Mouse (Mus musculus): ENCODE results near the gene Myo1a. TPM values are rescaled to one million over a fixed set of nuclear protein-coding genes. Genes with fewer than 3 reads are reported as not detected.

Myo1a gene
- total and polyA plus RNA-seq, 2 experiments from 2014 or later = 0.04 TPM; not detected in 1

DNA sequence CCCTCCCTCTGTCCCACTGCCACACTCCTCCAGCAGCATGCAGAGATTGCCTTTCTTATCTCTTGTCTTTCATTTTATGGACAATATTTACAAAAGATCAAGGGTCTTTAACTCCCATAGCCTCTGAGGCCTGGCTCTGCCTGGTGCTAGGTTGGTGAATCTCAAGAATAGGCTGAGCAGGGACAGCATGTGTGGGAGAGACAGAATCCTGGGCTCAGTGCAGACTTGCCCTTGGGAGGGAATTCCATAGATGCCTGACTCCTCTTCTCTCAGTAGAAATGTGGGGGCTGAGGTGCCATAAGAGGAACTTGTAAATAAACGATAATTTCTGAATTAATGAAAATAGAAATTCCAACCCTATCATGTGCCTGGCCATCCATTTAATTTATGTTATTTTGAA lies 61.6 kb downstream of the Myo1a start:
- Histone ChIP-seq H3K9me3 (replicated peaks; ENCODE audit: control insufficient read depth, low read length) (no peaks in the 10 kb centered on the region), H3K36me3 (replicated peaks; ENCODE audit: control insufficient read depth, insufficient read depth, low read length) (no peaks in the 10 kb centered on the region), H3K27me3 (ENCODE audit: control insufficient read depth, insufficient read depth, low read length) (no peaks in the 10 kb centered on the region), H3K4me1 (ENCODE audit: control insufficient read depth, insufficient read depth) (no peaks in the 10 kb centered on the region), H3K9ac (replicated peaks; ENCODE audit: low read depth, low read length) (no peak overlapping the region), H3K27ac (ENCODE audit: low read depth) (no peak overlapping the region), H3K4me3 (ENCODE audit: low read depth, low read length) (no peak overlapping the region), H3K4me2 (ENCODE audit: low read depth, low read length) (no peak overlapping the region)
- no peak for ATAC-seq (ENCODE audit: insufficient read depth, low read depth)
- no peak for DNase-seq (ENCODE audit: low spot score)
- 50% methylated on average over 1 of the region's 1 CpGs for WGBS
- TF ChIP-seq EP300 (IDR thresholded peaks at IDR 0.05; ENCODE audit: low read depth) = no peak
- no peak for TF ChIP-seq CTCF (IDR thresholded peaks at IDR 0.05; ENCODE audit: low read depth)

Other genes starting within 250 kb of the Myo1a start
- gene Stac3, start 203.5 kb upstream of the Myo1a start, total RNA-seq (2014; rRNA removed; ENCODE audit: low replicate concordance) = 0.08 TPM in 1 of 2 replicates, not detected in the other
- 0.30 TPM in 1 of 2 replicates, not detected in the other for gene Stac3, start 203.5 kb upstream of the Myo1a start, polyA plus RNA-seq (2015; fragmentation: Nextera tagmentation; extraction: Ambion mirVana)
- gene Ndufa4l2, start 190.2 kb upstream of the Myo1a start, total RNA-seq (2014; rRNA removed; ENCODE audit: low replicate concordance) = 43.8 and 68.3 TPM in 2 replicates
- 46.4 and 47.6 TPM in 2 replicates for gene Ndufa4l2, start 190.2 kb upstream of the Myo1a start, polyA plus RNA-seq (2015; fragmentation: Nextera tagmentation; extraction: Ambion mirVana)
- 109 and 161 TPM in 2 replicates for gene Shmt2, start 182.7 kb upstream of the Myo1a start, total RNA-seq (2014; rRNA removed; ENCODE audit: low replicate concordance)
- 47.9 and 51.5 TPM in 2 replicates for gene Shmt2, start 182.7 kb upstream of the Myo1a start, polyA plus RNA-seq (2015; fragmentation: Nextera tagmentation; extraction: Ambion mirVana)
- gene Nxph4, start 170.6 kb upstream of the Myo1a start, total RNA-seq (2014; rRNA removed; ENCODE audit: low replicate concordance) = not detected in 2 replicates
- 0.41 and 0.49 TPM in 2 replicates for gene Nxph4, start 170.6 kb upstream of the Myo1a start, polyA plus RNA-seq (2015; fragmentation: Nextera tagmentation; extraction: Ambion mirVana)
- gene Lrp1, start 84.0 kb upstream of the Myo1a start, total RNA-seq (2014; rRNA removed; ENCODE audit: low replicate concordance) = 37.0 and 65.9 TPM in 2 replicates
- 15.4 and 15.7 TPM in 2 replicates for gene Lrp1, start 84.0 kb upstream of the Myo1a start, polyA plus RNA-seq (2015; fragmentation: Nextera tagmentation; extraction: Ambion mirVana)
- gene Stat6, start 62.2 kb upstream of the Myo1a start, total RNA-seq (2014; rRNA removed; ENCODE audit: low replicate concordance) = 38.1 and 42.3 TPM in 2 replicates
- gene Stat6, start 62.2 kb upstream of the Myo1a start, polyA plus RNA-seq (2015; fragmentation: Nextera tagmentation; extraction: Ambion mirVana) = 24.0 and 24.6 TPM in 2 replicates
- gene Nemp1, start 38.3 kb upstream of the Myo1a start, total RNA-seq (2014; rRNA removed; ENCODE audit: low replicate concordance) = 10.0 and 16.0 TPM in 2 replicates
- gene Nemp1, start 38.3 kb upstream of the Myo1a start, polyA plus RNA-seq (2015; fragmentation: Nextera tagmentation; extraction: Ambion mirVana) = 4.2 and 4.5 TPM in 2 replicates
- gene Nab2, start 36.6 kb upstream of the Myo1a start, total RNA-seq (2014; rRNA removed; ENCODE audit: low replicate concordance) = 15.3 and 17.0 TPM in 2 replicates
- 4.0 and 5.3 TPM in 2 replicates for gene Nab2, start 36.6 kb upstream of the Myo1a start, polyA plus RNA-seq (2015; fragmentation: Nextera tagmentation; extraction: Ambion mirVana)
- gene Tac2, start 19.3 kb downstream of the Myo1a start, total RNA-seq (2014; rRNA removed; ENCODE audit: low replicate concordance) = not detected in 2 replicates
- gene Tac2, start 19.3 kb downstream of the Myo1a start, polyA plus RNA-seq (2015; fragmentation: Nextera tagmentation; extraction: Ambion mirVana) = 0.23 and 0.25 TPM in 2 replicates
- 5.2 and 5.8 TPM in 2 replicates for gene Zbtb39, start 34.4 kb downstream of the Myo1a start, total RNA-seq (2014; rRNA removed; ENCODE audit: low replicate concordance)
- gene Zbtb39, start 34.4 kb downstream of the Myo1a start, polyA plus RNA-seq (2015; fragmentation: Nextera tagmentation; extraction: Ambion mirVana) = 0.94 and 1.1 TPM in 2 replicates
- 13.6 and 20.6 TPM in 2 replicates for gene Gpr182, start 46.6 kb downstream of the Myo1a start, total RNA-seq (2014; rRNA removed; ENCODE audit: low replicate concordance)
- 9.9 and 11.2 TPM in 2 replicates for gene Gpr182, start 46.6 kb downstream of the Myo1a start, polyA plus RNA-seq (2015; fragmentation: Nextera tagmentation; extraction: Ambion mirVana)
- gene Rdh1, start 54.6 kb downstream of the Myo1a start, total RNA-seq (2014; rRNA removed; ENCODE audit: low replicate concordance) = not detected in 2 replicates
- not detected in 2 replicates for gene Rdh1, start 54.6 kb downstream of the Myo1a start, polyA plus RNA-seq (2015; fragmentation: Nextera tagmentation; extraction: Ambion mirVana)
- not detected in 2 replicates for gene Rdh16f1, start 54.6 kb downstream of the Myo1a start, total RNA-seq (2014; rRNA removed; ENCODE audit: low replicate concordance)
- 0.22 TPM in 1 of 2 replicates, not detected in the other for gene Rdh16f1, start 54.6 kb downstream of the Myo1a start, polyA plus RNA-seq (2015; fragmentation: Nextera tagmentation; extraction: Ambion mirVana)
- 0.04 and 0.27 TPM in 2 replicates for gene Rdh9, start 71.2 kb downstream of the Myo1a start, total RNA-seq (2014; rRNA removed; ENCODE audit: low replicate concordance)
- gene Rdh9, start 71.2 kb downstream of the Myo1a start, polyA plus RNA-seq (2015; fragmentation: Nextera tagmentation; extraction: Ambion mirVana) = 0.34 TPM in 1 of 2 replicates, not detected in the other
- gene Rdh16, start 96.0 kb downstream of the Myo1a start, total RNA-seq (2014; rRNA removed; ENCODE audit: low replicate concordance) = not detected in 2 replicates
- not detected in 2 replicates for gene Rdh16, start 96.0 kb downstream of the Myo1a start, polyA plus RNA-seq (2015; fragmentation: Nextera tagmentation; extraction: Ambion mirVana)
- gene Rdh19, start 144.8 kb downstream of the Myo1a start, total RNA-seq (2014; rRNA removed; ENCODE audit: low replicate concordance) = not detected in 2 replicates
- not detected in 2 replicates for gene Rdh19, start 144.8 kb downstream of the Myo1a start, polyA plus RNA-seq (2015; fragmentation: Nextera tagmentation; extraction: Ambion mirVana)
- gene Rdh16f2, start 161.3 kb downstream of the Myo1a start, total RNA-seq (2014; rRNA removed; ENCODE audit: low replicate concordance) = not detected in 2 replicates
- gene Rdh16f2, start 161.3 kb downstream of the Myo1a start, polyA plus RNA-seq (2015; fragmentation: Nextera tagmentation; extraction: Ambion mirVana) = not detected in 2 replicates
- gene Rdh7, start 183.6 kb downstream of the Myo1a start, total RNA-seq (2014; rRNA removed; ENCODE audit: low replicate concordance) = 0.46 TPM in 1 of 2 replicates, not detected in the other
- gene Rdh7, start 183.6 kb downstream of the Myo1a start, polyA plus RNA-seq (2015; fragmentation: Nextera tagmentation; extraction: Ambion mirVana) = not detected in 2 replicates
- gene Sdr9c7, start 193.3 kb downstream of the Myo1a start, total RNA-seq (2014; rRNA removed; ENCODE audit: low replicate concordance) = not detected in 2 replicates
- gene Sdr9c7, start 193.3 kb downstream of the Myo1a start, polyA plus RNA-seq (2015; fragmentation: Nextera tagmentation; extraction: Ambion mirVana) = not detected in 2 replicates